Mouse (Mus musculus) kidney, adult 11 months (tissue): ENCODE measurements around the gene Hoxd10.

ENCODE experiments used
- DNase-seq: peaks from one replicate; pipeline ENCODE4 v3.0.0; 2022

Hoxd10 gene

GRCm38 (mm10) chr2:74667191-74667841 lies 24.4 kb upstream of the Hoxd10 start:
- no peak for DNase-seq

DNA sequence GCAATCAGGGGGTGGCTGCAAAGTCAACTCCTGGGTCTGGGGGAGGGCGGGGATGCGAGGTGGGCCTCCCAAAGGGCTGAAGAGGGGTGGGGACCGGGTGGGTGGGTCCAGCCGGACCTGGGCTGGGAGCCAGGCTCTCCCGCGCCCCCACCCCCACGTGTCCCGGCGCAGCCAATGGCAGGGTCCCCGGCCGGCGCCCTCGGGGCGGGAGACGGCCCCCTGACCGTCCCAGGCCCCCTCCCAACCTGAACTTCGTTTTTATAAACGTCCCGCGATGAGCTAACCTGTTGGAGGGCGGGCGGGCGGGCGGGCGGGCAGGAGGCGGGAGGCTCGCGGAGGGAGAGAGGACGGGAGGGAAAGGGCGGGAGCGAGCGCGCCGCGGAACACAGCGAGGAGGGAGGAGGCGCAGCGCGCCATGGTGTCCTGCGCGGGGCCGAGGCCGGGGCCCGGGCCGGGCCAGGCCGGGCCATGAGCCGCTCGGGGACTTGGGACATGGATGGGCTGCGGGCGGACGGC lies 23.8 kb upstream of the Hoxd10 start, which contains the start of gene Hoxd13:
TSS of gene Hoxd13 (plus strand) at position 469 of the 516 bp plus-strand sequence.
- DNase-seq, result no peak

DNA sequence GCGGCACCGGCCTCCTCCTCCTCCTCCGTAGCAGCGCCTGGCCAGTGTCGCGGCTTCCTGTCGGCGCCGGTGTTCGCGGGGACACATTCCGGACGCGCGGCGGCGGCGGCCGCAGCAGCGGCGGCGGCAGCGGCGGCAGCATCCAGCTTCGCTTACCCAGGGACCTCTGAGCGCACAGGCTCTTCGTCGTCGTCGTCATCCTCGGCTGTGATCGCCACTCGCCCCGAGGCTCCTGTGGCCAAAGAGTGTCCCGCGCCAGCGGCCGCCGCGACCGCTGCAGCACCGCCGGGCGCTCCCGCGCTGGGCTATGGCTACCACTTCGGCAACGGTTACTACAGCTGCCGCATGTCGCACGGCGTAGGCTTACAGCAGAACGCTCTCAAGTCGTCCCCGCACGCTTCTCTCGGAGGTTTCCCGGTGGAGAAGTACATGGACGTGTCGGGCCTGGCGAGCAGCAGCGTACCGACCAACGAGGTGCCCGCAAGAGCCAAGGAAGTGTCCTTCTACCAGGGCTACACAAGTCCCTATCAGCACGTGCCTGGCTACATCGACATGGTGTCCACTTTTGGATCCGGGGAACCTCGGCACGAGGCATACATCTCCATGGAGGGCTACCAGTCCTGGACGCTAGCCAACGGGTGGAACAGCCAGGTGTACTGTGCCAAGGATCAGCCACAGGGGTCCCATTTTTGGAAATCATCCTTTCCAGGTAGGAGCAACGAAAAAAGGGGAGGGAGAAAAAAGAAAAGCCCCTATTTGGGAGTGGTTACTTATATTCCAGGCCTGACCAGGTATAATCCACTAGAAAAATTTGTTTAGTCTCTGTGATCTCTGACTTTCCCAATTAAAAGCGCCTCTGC lies 23.1 kb upstream of the Hoxd10 start:
- DNase-seq, result no peak

GRCm38 (mm10) chr2:74669230-74669578 lies 22.5 kb upstream of the Hoxd10 start:
- DNase-seq, result no peak

GRCm38 (mm10) chr2:74669650-74670235 lies 22.0 kb upstream of the Hoxd10 start:
- no peak for DNase-seq

DNA sequence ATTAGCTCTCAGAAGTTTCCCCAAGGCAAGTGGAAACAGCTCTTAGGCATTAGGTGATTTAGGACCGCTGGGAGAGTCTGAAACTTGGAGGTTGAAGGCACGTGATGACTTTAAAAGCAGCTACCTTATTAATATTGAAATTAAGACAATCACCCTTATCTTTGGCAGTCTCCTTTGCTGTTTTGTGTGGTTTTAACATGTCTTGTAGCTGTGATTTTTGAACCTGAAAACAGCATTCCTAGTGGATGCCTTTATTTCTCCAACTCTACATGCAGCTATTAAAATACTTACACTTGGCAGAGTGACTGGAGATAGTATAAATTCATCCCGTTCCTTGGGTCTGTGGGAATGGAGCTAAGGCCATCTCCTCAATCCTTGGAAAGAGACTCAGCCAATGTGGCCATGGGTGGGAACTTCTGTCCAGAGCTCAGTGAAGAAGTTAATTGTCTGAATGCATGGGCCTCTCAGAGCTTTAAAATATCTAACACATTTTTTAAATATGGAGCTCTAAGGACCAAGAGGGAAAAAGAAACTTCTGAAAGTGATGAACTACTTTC lies 21.0 kb upstream of the Hoxd10 start:
- DNase-seq, result no peak

DNA sequence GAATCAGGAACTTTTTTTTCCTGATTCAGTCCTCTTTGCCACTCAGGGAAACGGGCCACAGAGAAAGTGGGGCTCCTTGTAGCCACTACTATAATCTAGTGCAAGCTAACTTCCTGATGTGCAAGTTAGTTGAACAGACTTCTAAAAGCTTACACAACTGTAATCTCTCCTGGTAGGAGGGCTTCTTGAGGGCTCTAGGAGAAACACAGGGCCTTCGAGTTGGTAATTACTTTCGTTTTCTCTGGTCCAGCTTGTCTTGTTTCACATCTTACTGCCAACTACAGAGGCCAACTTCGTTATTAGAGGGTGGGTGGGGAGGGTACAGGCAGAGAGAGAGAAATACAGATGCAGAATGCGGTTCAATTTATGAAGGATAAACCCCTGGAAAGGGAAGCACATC lies 19.9 kb upstream of the Hoxd10 start:
- no peak for DNase-seq

- DNase-seq, result no peak
Observed at GRCm38 (mm10) chr2:74672481-74673362, 19.0 kb upstream of the Hoxd10 start.

GRCm38 (mm10) chr2:74673835-74674425 lies 17.8 kb upstream of the Hoxd10 start:
- DNase-seq, result no peak

GRCm38 (mm10) chr2:74674881-74675665 lies 16.7 kb upstream of the Hoxd10 start, which contains the start of gene Hoxd12:
Gene Hoxd12 (plus strand): TSS chr2:74675013.
- DNase-seq, result no peak

DNA sequence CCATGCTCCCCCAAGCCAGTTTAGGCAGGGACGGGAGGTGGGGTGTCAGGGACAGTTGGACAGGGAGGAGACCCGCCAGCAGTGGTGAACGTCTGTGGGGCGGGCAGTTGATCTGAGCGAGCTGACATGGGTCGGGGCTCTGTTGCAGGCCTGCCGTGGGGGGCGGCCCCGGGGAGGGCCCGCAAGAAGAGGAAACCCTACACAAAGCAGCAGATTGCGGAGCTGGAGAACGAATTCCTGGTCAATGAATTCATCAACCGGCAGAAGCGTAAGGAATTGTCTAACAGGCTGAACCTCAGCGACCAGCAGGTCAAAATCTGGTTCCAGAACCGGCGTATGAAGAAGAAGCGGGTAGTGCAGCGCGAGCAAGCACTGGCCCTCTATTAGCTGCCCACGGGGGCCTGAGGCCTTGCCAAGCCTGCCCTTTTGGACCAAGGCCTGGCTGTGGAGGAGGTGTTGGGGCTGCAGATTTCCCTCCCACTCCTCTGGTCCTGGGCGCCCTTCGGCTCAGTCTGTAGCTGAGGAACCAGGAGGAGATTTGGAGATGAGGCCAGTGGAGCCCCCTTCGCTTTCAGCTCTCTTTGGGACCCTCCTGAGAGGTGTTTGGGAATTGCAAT lies 15.9 kb upstream of the Hoxd10 start:
- DNase-seq, result no peak

GRCm38 (mm10) chr2:74676376-74677052 lies 15.2 kb upstream of the Hoxd10 start:
- DNase-seq, result no peak

DNA sequence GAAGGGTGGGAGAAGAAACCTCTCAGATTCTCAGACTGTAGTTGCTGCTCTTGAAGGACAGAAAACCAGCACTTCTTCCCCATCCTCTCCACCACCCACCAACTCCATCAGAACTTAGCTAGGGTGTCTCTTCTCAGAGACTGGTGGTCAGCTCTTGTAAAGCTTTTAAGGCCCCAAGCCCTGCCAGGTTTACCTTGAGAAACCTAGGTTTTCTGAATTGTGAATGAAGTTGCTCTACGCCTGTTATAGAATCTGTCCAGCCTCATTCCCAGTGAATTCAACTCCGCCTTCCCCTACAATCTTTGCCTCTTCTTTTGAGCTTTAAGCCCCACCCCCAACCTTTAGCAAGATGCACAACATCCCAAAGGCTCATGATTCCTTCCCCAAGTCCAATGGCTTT lies 14.6 kb upstream of the Hoxd10 start:
- DNase-seq, result no peak

- DNase-seq, result no peak
Observed at GRCm38 (mm10) chr2:74678891-74679595, 12.7 kb upstream of the Hoxd10 start, which contains the start of gene Hoxd11. Gene Hoxd11 (plus strand): TSS chr2:74679557.

GRCm38 (mm10) chr2:74679596-74679971 lies 12.1 kb upstream of the Hoxd10 start:
- DNase-seq, result no peak

GRCm38 (mm10) chr2:74679980-74680379 lies 11.7 kb upstream of the Hoxd10 start:
- DNase-seq, result no peak

GRCm38 (mm10) chr2:74680561-74681398 lies 10.9 kb upstream of the Hoxd10 start:
- DNase-seq, result no peak
